Mouse (Mus musculus): ENCODE results near the gene Cd6. TPM values are rescaled to one million over a fixed set of nuclear protein-coding genes. Genes with fewer than 3 reads are reported as not detected.

Cd6 gene
- total RNA-seq, 2 experiments from 2014 or later, result 0.41 to 3.6 TPM

DNA sequence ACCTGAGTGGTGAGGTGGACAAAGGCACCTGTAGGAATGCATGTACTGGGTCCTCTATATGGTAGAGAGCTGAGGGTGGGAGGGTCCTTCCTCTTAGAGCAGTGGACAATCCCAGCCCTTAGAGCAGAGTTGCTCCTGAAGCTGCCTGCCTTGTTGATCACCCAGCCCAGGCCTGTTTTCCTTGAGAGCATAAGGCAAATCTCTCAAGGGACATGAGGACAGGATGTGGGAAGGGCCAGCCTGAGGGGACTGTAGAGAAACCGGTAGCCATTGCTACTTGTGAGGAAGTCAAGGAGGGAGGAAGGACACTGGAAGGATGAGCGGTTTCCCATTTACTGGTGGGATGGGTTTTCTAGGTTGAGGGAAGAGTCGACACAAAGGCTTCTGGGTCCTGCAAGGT is 87.3 kb downstream of the Cd6 start:
- no peak for DNase-seq
- intact Hi-C loops (cut with DNase I), result no loop called here

DNA sequence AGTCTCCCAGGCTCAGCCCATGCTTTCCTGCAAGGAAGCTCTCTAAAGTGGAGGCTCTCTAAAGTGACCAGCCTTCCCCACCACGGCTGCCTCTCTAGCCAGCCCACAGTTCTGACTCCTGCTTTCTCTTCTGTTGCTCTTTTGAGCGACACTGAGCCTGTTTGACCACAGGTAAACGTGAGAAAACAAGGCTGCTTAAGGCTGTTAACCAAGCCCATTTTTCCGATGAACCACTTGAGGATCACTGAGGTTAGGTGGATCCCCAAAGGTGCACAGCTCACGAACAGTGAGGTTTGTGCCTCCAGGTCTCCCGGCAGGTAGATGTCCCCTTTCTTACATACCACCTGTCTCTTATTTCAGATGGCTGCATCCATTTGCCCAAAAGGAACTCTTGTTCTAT is 87.7 kb downstream of the Cd6 start:
- no peak for DNase-seq
- intact Hi-C loops (cut with DNase I), result no loop called here

DNA sequence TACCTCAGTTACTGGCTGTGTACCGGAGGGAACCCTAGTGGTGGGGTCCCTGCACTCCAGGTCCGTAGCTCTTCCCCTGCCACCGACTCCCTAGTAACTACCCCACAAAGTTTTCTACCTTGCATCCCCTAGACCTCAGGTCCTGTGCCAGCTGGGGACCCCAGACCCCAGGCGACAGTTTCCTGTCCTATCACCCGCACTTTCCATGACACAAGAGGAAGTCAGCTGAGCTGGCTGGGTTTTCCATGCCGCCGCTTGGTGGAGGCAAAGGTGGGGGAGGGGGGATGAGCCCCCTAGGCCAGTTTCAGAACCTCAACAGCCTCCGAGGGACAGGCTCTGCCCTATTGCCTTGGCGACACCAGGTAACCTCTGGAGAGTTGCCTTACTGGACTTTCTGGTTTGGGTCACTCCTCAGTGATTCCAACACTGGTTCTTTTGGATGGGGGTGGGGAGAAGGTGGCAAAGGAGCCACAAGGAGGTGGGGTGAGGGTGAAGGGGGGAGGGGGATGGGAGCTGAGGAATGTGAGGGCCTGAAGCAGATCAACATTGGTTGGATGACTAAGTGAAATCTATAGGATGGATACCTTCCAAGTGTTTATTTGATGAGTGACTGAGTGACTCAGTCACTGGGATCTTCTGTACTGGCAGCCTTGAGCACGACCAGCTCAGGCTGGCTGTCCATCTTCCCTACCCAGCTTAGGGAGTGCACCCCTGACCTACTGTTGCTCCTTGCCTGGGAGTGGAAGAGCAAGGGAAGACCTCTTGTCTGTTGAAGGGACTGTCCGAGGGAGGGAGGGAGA is 89.0 kb downstream of the Cd6 start:
- intact Hi-C loops (cut with DNase I), result no loop called here
- no peak for DNase-seq

DNA sequence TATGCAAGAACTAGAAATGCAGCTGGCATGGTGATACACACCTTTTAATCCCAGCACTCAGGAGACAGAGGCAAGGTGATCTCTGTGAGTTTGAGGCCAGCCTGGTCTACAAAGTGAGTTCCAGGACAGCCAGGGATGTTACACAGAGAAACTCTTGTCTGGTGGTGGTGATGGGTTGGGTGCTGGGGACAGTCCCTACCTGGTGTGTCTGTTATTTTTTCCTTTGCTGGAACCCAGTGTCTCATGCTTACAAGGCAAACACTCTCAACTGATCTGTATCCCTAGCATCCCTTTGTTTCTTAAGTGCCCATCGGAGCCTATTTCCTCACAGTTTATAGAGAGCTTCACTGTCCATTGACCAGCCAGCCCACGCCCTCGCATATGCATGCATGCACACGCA is 89.9 kb downstream of the Cd6 start:
- intact Hi-C loops (cut with DNase I), result no loop called here
- DNase-seq, result no peak

Other genes with a start within 250 kb of the Cd6 start
- gene Ddb1, start 224.7 kb downstream of the Cd6 start, total RNA-seq (2021), result 100 to 1,000 TPM; 181 to 185 TPM
- gene Tkfc, start 224.4 kb downstream of the Cd6 start, total RNA-seq (2021), result 10 to 100 TPM in 1 of 2 experiments, 1 to 10 TPM in 1; 8.2 to 10.1 TPM
- gene Vwce, start 195.8 kb downstream of the Cd6 start, total RNA-seq (2021), result under 1 TPM in 1 of 2 experiments, not detected in 1; 0.45 TPM
- gene Pga5, start 152.0 kb downstream of the Cd6 start, total RNA-seq (2021), result not detected
- gene Vps37c, start 141.3 kb downstream of the Cd6 start, total RNA-seq (2021), result 10 to 100 TPM; 18.6 to 20.0 TPM
- 1 to 10 TPM in 1 of 2 experiments, under 1 TPM in 1; 0.36 to 4.9 TPM for gene Cd5, start 91.1 kb downstream of the Cd6 start, total RNA-seq (2021)
- 1 to 10 TPM; 2.6 to 2.9 TPM for gene Slc15a3, start 9.7 kb upstream of the Cd6 start, total RNA-seq (2021)
- 10 to 100 TPM; 18.6 to 23.6 TPM for gene Tmem132a, start 39.9 kb upstream of the Cd6 start, total RNA-seq (2021)
- gene Tmem109, start 51.9 kb upstream of the Cd6 start, total RNA-seq (2021), result 10 to 100 TPM; 80.3 to 85.0 TPM
- gene Prpf19, start 65.2 kb upstream of the Cd6 start, total RNA-seq (2021), result 100 to 1,000 TPM; 184 to 192 TPM
- not detected for gene Zp1, start 90.6 kb upstream of the Cd6 start, total RNA-seq (2021)
- under 1 TPM in 1 of 2 experiments, not detected in 1; 0.14 TPM for gene Ptgdr2, start 107.1 kb upstream of the Cd6 start, total RNA-seq (2021)
- 1 to 10 TPM; 5.3 to 6.4 TPM for gene Ccdc86, start 119.2 kb upstream of the Cd6 start, total RNA-seq (2021)
- not detected for gene Ms4a10, start 144.6 kb upstream of the Cd6 start, total RNA-seq (2021)
- gene Ms4a15, start 163.2 kb upstream of the Cd6 start, total RNA-seq (2021), result not detected
- not detected for gene Ms4a18, start 188.0 kb upstream of the Cd6 start, total RNA-seq (2021)

Measured in heart, postnatal 14 days (tissue).